Mouse (Mus musculus) neural tube, embryonic 10.5 days (tissue): Measurements from ENCODE around the gene Olfr430.
"Not testable (repeated sequence)": the region's sequence is repeated elsewhere in the genome, so short reads cannot be mapped to it uniquely, and the experiment has no call there.

Source experiments
- DNase-seq: peaks from one replicate; pipeline ENCODE4 v3.0.0-alpha.2; 2017; ENCODE audit warnings: low spot score; ENCODE audit errors: extremely low spot score

Olfr430 gene

GRCm38 (mm10) chr1:174066305-174066704 is at the start of gene Olfr430:
Gene Olfr430 (plus strand): TSS chr1:174066605.
- DNase-seq = no peak

GRCm38 (mm10) chr1:174031698-174032097 is 34.7 kb upstream of the Olfr430 start, which contains the start of gene Ifi205:
Gene Ifi205 (minus strand): TSS chr1:174031810.
- no peak for DNase-seq

- DNase-seq = no peak
These were observed 30.6 kb upstream of the Olfr430 start for GRCm38 (mm10) chr1:174035841-174036240.

GRCm38 (mm10) chr1:174038480-174038879 is 27.9 kb upstream of the Olfr430 start:
- no peak for DNase-seq

- no peak for DNase-seq
These were observed 25.8 kb upstream of the Olfr430 start, which contains the start of gene Olfr433 for GRCm38 (mm10) chr1:174040523-174041177. Gene Olfr433 (plus strand): TSS chr1:174040705.

- DNase-seq = not testable (repeated sequence)
These were observed 24.1 kb upstream of the Olfr430 start for GRCm38 (mm10) chr1:174042091-174042884.

- no peak for DNase-seq
These were observed 22.0 kb upstream of the Olfr430 start for GRCm38 (mm10) chr1:174044431-174044830.

GRCm38 (mm10) chr1:174048227-174048626 is 18.2 kb upstream of the Olfr430 start:
- DNase-seq = not testable (repeated sequence)

GRCm38 (mm10) chr1:174048893-174049292 is 17.5 kb upstream of the Olfr430 start, which contains the start of gene Olfr432:
Gene Olfr432 (plus strand): TSS chr1:174049205.
- DNase-seq = no peak

- not testable (repeated sequence) for DNase-seq
These were observed 17.0 kb upstream of the Olfr430 start for GRCm38 (mm10) chr1:174049357-174049756.

- no peak for DNase-seq
These were observed 15.9 kb upstream of the Olfr430 start for GRCm38 (mm10) chr1:174050532-174050931.

- DNase-seq = no peak
These were observed 14.9 kb upstream of the Olfr430 start for GRCm38 (mm10) chr1:174051515-174051914.

- DNase-seq = no peak
These were observed 14.4 kb upstream of the Olfr430 start for GRCm38 (mm10) chr1:174051931-174052536.

- no peak for DNase-seq
These were observed 13.4 kb upstream of the Olfr430 start for GRCm38 (mm10) chr1:174052981-174053380.

GRCm38 (mm10) chr1:174055248-174055647 is 11.2 kb upstream of the Olfr430 start:
- DNase-seq = no peak

GRCm38 (mm10) chr1:174084031-174084430 is 17.6 kb downstream of the Olfr430 start, which contains the start of gene Olfr429:
Gene Olfr429 (plus strand): TSS chr1:174084331.
- no peak for DNase-seq

- no peak for DNase-seq
These were observed 30.2 kb downstream of the Olfr430 start, which contains the start of gene Olfr427 for GRCm38 (mm10) chr1:174096591-174096990. Gene Olfr427 (plus strand): TSS chr1:174096891.

- no peak for DNase-seq
These were observed 37.3 kb downstream of the Olfr430 start for GRCm38 (mm10) chr1:174103735-174104134.

GRCm38 (mm10) chr1:174121062-174121461 is 54.7 kb downstream of the Olfr430 start, which contains the start of gene Olfr231:
Gene Olfr231 (minus strand): TSS chr1:174121162.
- DNase-seq = no peak
